Mouse (Mus musculus) left cerebral cortex, adult 18-20 months (tissue): ENCODE measurements at regions not wholly inside any gene's neighbourhood (a gene's known extent, or its start where the extent isn't known, plus 50 kb on each side); places are given as distances from the start of the nearest gene placed in this dataset.
"Not testable (repeated sequence)": the region's sequence is repeated elsewhere in the genome, so short reads cannot be mapped to it uniquely, and the experiment has no call there.

Source experiments
- DNase-seq, 2 experiments: peaks; one replicate each; pipeline ENCODE4 v3.0.0; 2021 to 2022; ENCODE audit warnings: low spot score in 2 of 2, mixed read lengths in 1 of 2

DNA sequence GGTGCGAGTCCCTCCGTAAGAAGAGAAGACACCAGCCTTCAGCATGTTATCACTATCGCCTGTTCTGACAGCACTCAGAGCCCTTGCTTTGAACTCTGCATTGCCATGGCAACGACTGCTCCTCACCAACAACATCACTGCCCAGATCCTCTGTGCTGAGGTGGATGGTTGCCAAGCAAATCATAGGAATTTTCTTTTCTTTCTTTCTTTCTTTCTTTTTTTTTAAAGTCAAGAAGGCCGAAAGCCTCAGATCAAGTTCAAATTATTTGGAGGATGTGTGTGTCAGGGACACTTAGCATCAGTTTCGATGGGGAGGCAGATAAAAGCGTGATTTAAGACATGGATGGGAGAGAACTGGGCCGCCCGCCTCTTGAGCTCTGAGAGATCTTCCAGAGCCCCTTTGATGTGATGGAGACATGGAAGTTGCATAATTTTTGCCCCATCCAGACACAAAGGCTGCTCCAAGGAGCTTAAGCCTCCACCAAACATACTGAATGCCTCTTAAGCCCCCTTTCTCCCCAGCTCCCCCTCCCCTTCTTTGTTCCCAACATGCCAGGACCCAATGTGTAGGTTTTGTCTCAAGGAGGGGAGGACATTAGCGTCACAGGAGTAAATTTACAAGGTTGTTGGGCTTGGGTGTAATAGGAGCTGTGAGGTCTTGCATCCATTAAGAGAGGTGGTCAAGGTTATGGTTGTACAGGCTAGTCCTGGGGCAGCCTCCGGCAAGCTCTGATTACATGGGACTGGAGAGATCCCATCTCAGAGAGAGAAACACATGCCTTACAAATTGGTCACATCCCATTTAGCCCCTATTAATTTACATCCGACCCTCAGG is 167.4 kb upstream of the Npvf start:
- DNase-seq = no peak

DNA sequence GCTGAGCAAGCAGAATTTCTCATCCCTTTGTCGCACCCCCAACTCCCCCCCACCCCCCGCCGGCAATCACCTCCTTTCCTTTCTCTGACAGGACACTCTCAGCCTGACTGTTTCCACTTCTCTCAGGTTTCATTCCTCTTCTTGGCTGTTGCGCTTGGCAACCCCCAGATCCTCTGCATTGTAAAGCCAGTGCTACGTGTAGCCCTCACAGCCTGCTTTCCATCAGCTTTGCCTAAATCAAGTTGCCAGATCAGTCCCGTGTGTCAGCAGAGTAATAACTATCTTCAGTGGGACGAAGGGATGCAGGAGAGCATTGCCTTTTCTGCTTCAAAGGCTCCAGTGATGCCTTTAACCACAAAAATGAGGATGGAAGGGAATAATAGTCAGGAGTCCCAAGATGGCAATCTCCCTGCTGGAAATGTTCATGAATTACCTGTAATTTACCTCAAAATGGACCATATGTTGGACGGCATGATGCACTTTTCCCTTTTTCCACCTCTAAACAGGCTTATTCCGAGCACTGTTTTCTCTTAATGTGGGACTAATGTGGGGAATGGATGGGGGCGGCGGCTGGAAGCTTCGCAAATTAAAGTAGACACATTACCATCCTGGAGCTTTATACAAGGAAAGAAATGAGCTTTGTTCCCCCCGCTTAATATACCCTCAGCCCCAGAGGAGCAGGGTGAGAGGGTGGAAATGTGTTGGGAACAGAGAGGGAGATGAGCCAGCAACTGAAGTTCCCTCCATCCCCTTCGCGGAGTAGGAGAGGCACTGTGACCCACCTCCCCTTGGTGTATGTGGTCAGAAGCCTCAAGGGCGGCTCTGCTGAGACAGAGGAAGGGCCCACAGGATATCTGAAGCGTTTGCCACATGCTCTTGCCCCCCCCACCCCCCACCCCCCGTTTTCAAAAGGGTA is 168.3 kb upstream of the Npvf start:
- DNase-seq = no peak

DNA sequence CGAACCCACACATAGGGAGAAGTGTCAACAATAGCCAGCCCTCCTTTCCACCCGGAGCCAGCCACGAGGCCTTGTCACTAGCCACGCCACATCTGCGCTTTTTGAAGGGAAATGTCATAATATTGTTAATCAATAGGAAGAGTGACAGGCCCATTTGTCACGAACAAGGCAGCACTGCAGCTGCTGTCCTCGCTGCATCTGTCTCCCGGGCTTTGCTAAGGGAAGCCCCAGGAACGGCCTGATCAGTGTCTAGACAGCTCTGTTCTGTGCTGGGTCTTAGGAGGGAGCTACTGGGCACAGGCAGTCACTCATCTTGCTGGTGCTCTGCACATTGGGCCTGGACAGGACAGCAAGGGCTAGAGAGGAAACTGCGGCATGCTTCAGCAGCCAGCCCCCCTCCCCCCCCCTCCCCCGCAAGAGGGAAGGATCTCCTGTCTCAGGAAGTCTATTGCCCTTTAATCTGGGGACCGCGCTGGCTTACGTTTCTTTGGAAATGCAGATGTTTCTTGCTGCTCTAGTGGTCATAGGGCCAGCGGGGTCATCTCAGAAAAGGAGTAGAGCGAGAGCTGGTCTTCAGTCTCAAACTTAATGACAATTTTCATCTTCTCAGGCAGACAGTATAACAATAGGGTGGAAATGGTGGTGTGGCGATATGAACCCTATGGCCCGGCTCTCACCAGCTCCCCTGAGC is 169.1 kb upstream of the Npvf start:
- DNase-seq = no peak

DNA sequence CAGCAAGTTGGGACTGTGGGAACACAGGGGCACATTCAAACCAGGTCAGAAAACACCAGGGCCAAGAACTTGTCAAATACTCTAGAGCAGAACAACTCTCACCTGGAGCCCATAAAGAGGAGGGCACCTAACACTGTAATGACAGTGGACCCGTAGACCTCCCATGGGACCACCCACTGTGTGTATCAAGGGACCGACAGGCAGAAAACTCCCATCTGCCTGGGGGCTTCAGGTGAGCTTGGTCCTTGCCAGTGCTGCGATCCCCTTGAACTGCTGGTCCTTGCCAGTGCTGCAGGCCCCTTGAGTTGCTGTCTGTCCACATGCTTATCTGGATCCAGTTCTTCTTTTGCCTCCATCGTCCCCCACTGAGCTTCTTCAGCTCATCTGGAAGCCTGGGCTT is 170.2 kb upstream of the Npvf start:
- DNase-seq = no peak

DNA sequence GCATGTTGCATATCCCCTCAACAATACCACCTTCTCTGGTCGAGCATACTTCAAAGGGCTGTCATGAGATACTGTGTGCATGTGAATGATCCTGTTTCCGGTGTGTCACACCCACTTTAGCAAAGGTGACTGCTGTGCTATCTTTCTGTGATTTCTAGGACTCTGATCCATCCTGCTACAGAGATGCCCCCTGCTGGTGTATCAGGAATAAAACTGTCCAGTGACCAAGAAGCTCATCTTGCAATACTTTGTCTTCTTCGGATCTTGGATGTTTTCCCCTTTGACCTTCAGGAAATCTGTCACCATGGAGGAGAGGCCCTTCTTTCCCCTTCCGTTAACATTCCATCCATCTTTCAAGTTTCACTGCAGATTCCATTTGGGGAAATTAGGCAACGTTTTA is 177.5 kb upstream of the Npvf start:
- no peak for DNase-seq

DNA sequence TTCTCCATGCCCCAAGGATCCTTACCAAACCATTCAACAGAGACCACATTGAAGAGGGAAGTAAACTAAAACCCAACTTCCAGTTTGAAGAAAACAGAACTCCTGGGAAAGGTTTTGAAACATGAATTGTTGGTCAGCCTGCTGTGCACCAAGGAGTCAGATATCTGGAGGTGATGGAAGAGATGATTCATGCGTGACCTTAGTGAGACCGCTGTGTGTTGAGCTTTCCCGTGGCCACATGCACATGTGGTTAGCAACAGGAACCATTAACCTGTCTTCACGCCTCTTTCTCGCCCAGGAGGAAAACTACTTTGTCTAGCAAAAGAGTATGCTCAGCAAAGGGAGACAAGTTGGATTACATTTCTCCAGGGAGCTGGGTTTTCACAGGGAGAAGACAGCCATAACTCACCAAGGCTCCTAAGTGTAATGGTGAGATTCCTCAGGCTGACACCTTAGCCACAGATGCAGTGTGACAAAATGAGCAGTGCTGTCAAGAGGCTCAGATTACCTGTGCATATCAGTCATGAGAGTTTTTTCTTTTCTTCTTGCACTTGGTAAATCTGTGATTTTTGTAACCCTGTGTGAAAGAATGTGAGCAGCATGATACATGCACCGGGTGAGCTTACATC is 181.9 kb upstream of the Npvf start:
- no peak for DNase-seq

DNA sequence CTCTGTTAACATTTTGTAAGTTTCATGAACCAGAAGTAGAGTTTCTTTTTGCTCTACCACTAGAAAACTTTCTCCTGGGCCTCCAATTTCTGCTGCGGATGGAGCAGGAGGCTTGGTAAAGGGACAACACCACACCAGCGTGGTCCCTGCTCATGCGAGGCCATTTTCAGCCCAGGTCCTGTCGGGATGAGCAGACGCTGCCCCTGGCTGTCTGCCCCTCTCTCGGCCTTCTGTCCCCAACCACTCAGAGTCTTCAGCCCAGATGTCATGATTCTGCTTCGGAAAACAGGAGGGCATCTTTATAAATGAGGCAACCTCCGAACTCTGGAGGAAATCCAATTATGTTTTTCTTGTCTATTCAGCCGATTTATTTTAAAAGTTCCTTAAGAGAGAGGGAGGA is 186.6 kb upstream of the Npvf start:
- DNase-seq = no peak

DNA sequence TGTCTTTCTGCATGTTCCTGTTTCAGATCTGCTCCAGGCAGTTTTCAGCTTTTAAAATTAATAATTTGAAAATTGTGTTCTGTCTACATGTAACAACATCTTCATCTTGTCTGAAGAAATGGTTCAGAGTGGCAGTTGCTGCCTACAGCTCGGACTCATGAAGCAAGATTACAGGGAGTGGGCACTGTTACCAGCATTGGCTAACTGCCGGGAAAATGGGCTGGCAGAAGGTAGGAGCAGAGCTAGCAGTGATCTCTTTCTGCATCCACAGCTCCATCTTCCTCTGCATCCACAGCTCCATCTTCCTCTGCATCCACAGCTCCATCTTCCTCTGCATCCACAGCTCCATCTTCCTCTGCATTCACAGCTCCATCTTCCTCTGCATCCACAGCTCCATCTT is 191.0 kb upstream of the Npvf start:
- not testable (repeated sequence) for DNase-seq

DNA sequence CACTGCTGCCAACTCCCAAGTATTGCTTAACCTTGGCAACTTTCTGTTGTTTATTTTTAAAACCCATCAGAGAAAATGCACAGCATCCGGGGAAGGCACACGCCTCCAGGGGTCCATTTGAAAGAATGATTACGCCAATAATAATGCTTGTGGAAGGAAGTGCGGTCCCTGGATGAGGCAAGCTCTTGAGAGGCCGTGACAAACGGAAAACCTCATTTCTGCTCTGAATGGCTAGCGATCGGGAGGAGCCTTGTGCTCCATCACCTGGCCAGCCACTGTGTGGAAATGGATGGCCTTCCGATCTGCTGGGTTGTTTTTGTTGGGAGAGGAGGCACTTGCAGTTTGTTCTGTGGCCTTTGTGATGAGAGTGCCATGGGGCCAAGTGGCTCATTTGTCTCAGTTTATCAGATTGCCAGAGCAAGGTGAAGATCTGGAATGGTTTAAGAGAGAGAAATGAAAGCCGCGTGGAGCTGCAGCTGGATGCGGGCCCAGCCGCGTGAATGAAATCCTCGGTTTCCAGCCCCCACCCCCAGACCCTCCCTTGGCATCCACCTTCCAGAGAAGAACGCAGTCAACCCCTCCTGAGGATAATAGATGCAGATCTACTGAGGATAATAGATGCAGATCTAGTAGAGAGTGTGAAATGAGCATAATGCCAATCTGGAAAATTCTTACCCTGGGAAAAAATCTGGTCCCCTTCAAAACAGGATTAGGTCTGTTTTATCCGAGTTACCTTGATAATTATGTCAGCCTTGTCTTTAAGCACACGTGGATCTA is 192.7 kb upstream of the Npvf start:
- no peak for DNase-seq

DNA sequence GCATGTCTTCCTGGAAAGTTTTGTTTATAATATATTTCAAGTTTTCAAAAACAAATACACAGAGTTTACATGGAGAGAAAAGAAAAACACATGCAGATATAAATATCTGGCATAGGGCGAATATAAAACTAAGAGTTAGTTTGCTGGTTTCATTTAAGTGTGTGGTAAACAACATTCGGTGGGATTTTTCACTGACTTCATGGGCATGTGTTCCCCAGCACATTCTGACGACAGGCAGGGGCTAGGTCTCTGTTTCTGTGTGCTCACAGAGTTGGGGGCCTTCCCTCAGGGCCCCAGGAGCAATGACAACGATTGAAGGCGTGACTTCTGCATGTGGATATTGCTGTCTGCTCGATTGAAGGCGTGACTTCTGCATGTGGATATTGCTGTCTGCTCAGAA is 193.3 kb upstream of the Npvf start:
- no peak for DNase-seq

DNA sequence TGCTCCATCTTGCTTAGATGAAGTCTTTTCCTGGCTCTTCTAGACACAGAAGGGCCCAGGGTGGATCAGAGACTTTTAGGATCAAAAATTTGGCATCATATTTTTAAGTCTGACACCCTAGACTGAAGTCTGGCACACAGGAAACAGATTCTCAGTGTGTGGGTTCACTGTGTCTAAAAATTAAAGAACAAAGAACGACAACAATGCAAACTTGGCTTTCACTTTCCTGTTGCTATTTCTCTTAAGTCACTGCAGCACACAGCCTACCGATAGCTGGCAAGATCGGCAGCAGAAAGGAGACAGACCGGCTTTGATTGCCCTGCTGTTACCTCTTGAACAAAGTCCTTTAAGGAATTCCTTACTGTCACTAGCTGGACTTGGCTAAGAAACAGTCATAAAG is 204.9 kb upstream of the Npvf start:
- DNase-seq = no peak

DNA sequence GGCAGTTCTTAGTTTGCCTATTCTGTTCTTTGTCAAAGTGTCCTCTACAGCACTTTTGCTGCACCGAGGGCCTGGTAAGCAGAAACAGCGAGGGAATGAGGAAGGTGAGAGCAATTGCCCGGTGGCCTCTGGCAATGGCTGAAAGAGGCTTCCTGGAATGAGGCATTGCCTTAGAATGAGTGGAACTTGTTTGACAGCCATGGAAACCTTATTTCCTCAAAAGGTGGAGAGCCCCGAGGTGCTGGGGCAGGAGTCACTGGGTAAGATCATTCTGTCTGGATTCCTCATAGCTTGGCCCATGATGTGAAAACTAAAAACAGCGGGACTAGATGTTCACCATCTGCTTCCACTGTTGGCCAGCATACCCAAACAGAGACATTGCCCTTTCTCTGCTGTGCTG is 223.8 kb upstream of the Npvf start:
- no peak for DNase-seq

DNA sequence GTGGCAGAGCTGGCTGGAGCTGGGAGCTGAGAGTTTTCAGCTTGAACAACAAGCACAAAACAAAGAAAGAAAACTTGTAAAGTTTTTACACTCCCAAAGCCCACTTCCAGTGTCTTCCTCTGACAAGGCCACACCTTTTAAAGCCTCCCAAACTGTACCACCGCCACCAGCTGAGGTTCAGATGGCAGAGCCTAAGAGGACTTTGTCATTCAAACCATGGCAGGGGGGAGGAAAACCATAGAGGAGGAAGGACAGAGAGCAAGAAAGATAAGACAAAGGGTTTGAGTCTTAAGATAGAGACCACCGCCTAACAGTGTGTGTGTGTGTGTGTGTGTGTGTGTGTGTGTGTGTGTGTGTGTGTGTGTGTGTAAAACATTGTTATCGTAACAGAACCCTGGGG is 228.1 kb upstream of the Npvf start:
- no peak for DNase-seq

DNA sequence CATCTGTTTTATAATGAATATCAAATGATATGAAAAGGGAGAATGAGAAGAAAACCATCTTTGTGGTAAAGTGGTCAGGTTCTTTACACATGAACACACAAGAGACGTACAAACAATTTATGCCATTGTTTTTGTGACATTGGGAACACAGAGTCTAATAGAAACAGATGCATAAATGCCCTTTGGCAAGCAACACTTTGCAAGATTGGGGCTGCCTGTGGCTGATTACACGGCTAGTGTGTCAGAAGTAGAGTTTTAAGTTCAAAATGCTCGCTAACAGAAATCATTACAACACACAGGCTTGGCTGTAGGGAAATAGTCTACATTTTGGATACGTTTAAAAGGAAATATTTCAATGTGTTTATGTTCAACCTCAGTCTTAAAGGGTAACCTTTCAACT is 228.5 kb upstream of the Npvf start:
- DNase-seq = no peak

DNA sequence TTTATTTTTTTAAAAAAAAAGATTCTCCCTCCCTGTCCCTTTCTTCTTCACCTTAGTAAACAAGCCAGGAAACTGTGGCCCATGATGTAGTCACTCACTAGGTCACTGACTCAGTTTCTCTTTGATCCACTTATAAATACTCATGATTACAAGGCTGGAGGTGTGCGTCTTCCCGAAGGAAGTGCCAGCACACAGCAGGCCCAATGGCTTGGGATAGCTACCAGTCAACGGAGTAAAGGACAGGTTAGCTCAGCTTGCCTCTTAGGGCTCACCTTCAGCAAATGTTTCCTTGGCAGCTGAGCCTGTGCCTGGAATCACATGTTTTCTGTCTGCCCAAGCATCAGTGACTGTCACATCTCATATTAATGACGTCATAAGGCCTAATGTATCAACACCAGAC is 230.8 kb upstream of the Npvf start:
- DNase-seq = no peak

DNA sequence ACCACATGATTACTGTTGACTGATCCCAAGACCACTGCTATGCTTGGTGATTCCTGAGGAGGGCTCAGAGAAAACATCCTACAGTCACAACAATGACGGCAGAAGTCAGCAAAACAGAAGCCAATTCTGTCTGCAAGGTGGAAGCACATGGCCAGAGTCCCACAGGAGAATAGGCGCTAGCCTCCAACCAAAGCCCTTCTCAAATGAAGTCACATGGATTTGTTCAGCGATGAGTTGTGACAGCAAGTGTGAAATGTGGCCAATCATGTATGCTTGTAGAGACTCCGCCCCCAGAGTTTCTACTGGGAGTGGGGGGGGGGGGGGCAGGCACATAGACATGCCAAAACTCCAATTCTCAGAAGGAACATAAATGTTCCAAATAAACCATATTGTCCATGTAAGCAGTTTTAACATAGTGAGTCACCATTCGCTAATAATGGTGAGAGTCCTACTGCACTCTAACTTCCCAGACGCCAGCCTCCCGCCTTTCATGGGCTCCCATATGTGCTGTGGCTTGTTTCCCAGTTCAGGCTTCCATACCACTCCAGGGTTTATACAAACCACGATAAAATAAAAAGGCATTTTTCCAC is 231.6 kb upstream of the Npvf start:
- no peak for DNase-seq

DNA sequence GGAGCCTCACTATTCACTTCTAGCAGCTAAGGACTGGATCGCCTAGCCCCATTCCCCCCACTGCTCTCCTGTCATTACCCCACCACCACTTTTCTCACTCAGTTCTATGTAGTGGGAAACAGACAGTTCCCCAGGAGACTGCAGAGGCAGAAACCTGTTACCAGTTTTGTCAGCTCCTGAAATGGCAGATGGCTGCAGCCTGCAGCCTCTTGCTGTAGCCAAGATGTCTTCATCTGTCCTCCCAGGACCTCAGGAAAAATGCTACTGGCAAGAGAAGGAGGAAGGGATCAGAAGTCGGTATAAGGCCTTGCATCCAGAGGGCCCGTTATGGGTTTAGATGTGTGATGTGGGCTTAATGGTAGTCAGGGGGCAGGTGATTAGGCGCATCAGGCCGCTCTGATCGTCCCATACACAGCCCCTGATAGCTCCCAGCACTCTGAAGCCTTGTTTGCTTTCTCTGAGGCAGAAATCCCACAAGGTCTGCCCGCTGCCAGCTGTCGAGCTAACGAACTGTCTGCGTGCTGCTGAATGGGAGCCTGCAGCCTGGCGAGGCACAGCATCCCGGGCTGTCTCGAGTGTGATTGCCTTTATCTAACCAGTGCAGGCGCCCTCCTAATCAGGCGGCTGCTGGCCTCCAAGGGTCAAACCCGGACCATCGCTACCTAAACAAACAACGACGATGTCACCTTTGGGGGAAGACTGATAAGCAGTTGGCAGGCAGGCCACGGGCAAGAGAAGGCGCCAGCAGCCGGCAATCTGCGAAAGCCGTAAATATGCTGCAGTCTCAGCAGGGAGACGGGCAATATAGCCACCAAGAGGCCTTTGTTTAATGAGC is 236.3 kb upstream of the Npvf start:
- DNase-seq = peak; percentile 7 to 11

DNA sequence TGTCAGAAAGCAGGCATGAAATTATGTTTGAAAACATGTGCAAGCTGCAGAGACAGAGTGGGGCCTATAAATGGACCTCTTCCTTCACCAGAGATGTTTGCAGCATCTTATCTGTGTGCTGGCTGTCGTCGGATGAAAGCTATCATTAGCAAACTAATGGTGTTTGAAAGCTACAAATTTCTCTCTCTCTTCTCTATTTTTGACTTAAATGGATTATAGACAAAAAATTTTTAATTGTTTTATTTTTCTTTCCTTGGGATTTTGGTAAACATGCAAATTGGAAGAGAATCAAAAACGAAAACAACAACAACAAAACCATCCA is 236.9 kb upstream of the Npvf start:
- no peak for DNase-seq

DNA sequence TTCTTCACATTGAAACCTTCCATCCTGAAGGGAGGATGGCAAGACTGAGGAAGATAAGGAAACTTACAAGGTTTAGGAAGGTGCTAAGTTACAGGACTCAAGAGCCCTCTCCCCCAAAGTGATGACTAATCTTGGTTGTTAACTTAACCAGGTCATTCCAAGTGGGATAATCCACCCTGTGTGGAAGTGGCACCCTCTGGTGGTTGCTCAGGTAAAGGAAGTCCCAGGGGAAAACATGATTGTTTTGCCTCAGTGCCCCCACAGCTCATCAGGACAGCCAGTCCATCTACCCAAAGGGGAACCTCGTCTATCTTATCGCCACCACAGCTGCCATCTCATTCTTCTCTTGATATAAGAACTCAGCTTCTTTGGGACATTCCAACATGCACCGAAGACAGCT is 244.6 kb upstream of the Npvf start:
- DNase-seq = no peak
